Mouse (Mus musculus) layer of hippocampus, adult 9-10 months (tissue): ENCODE data around the gene B3gnt7.

Experiments
- DNase-seq: peaks from one replicate; pipeline ENCODE4 v3.0.0; 2022; ENCODE audit warnings: low spot score

B3gnt7 gene

GRCm38 (mm10) chr1:86343969-86344861 is 41.6 kb downstream of the B3gnt7 start:
- DNase-seq: no peak

- no peak for DNase-seq
These were observed 42.4 kb downstream of the B3gnt7 start for GRCm38 (mm10) chr1:86345069-86345468.

- no peak for DNase-seq
These were observed 43.3 kb downstream of the B3gnt7 start for GRCm38 (mm10) chr1:86345956-86346355.

GRCm38 (mm10) chr1:86346851-86347715 is 44.5 kb downstream of the B3gnt7 start:
- DNase-seq: no peak

- DNase-seq: no peak
These were observed 45.0 kb downstream of the B3gnt7 start for GRCm38 (mm10) chr1:86347716-86348045.

- DNase-seq: no peak
These were observed 45.5 kb downstream of the B3gnt7 start for GRCm38 (mm10) chr1:86348083-86348482.

GRCm38 (mm10) chr1:86348801-86349200 is 46.2 kb downstream of the B3gnt7 start:
- DNase-seq: no peak

- DNase-seq: no peak
These were observed 46.6 kb downstream of the B3gnt7 start for GRCm38 (mm10) chr1:86349201-86349600.

GRCm38 (mm10) chr1:86349696-86350095 is 47.1 kb downstream of the B3gnt7 start:
- DNase-seq: no peak

- no peak for DNase-seq
These were observed 47.9 kb downstream of the B3gnt7 start for GRCm38 (mm10) chr1:86350576-86350975.

GRCm38 (mm10) chr1:86354186-86354585 is 51.6 kb downstream of the B3gnt7 start:
- DNase-seq: no peak
